Mouse (Mus musculus) neural tube, embryonic 15.5 days (tissue): Measurements from ENCODE around the gene Tpo. TPM values are rescaled to one million over a fixed set of nuclear protein-coding genes. Genes with fewer than 3 reads are reported as not detected.
A peak's percentile ranks its signal among the peaks of the same experiment; 100 is the strongest.

Experiments
- ATAC-seq: fragments of 200-750 bp; cut with Nextera tagmentation; 2 replicates; pipeline ENCODE4 v1.8.0; 2017; ENCODE audit warnings: mild to moderate bottlenecking, moderate TSS enrichment, moderate library complexity; ENCODE audit not compliant: low FRiP score
- H3K27ac ChIP-seq: fragments of 300-500 bp; sonication (generic); replicated peaks from 2 replicates; pipeline ENCODE4 v1.5.1; 2015; ENCODE audit warnings: mild to moderate bottlenecking, inconsistent platforms
- H3K27me3 ChIP-seq: fragments of 300-500 bp; sonication (generic); replicated peaks from 2 replicates; pipeline ENCODE4 v1.6.1; 2015; ENCODE audit warnings: inconsistent platforms
- H3K36me3 ChIP-seq: fragments of 300-500 bp; sonication (generic); 2 replicates; pipeline ENCODE4 v1.6.1; 2015; ENCODE audit warnings: inconsistent platforms
- H3K4me1 ChIP-seq: fragments of 300-500 bp; sonication (generic); 2 replicates; pipeline ENCODE4 v1.6.1; 2015; ENCODE audit warnings: inconsistent platforms
- H3K4me2 ChIP-seq: fragments of 300-500 bp; sonication (generic); 2 replicates; pipeline ENCODE4 v1.6.1; 2015; ENCODE audit warnings: inconsistent platforms, mild to moderate bottlenecking, moderate library complexity
- H3K4me3 ChIP-seq: fragments of 300-500 bp; sonication (generic); replicated peaks from 2 replicates; pipeline ENCODE4 v1.5.1; 2015; ENCODE audit warnings: mild to moderate bottlenecking, inconsistent platforms
- H3K9ac ChIP-seq: fragments of 300-500 bp; sonication (generic); replicated peaks from 2 replicates; pipeline ENCODE4 v1.6.1; 2015; ENCODE audit warnings: mild to moderate bottlenecking, inconsistent platforms
- H3K9me3 ChIP-seq: fragments of 300-500 bp; sonication (generic); replicated peaks from 2 replicates; pipeline ENCODE4 v1.6.1; 2016; ENCODE audit warnings: inconsistent platforms
- WGBS: fragments of 180-500 bp; shearing (Covaris S2); methylation state at CpG from one replicate; pipeline ENCODE4 v1.1.7; 2015; ENCODE audit warnings: mixed read lengths; 5-methylcytosine and 5-hydroxymethylcytosine counted together
- polyA plus RNA-seq: library from polyadenylated mRNA; unstranded; fragments of >200 nt; fragmentation: Nextera tagmentation; extraction: Ambion mirVana; gene quantifications from 2 replicates; pipeline ENCODE4 v1.2.1, GENCODE M21; 2015

Tpo gene
- polyA plus RNA-seq, 1 experiment from 2014 or later, result 0.19 TPM

DNA sequence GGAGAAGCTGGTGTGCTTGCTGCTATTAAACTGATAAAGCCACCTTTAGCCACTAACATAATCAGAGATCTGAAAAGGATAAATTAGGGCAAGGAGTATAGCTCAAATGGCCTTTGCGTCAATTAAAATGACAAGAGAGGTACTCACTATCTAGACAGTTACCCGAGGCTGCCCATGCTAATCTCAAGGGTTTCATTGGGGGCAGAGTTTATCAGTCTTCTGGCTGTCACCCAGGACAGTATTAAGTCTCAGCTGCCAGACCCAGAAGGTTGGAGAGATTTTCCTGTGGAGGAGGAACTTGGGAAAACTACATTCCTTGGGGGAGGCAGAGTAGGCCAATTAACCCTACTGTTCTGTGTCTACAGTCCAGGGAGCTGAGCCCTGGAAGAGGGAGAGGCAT, 63.1 kb downstream of the Tpo start:
- Histone ChIP-seq H3K4me2 (no peak overlapping the region), H3K36me3 (no peaks in the 10 kb centered on the region), H3K9me3 (no peaks in the 10 kb centered on the region), H3K27ac (no peak overlapping the region), H3K27me3 (no peaks in the 10 kb centered on the region), H3K4me1 (peaks cover 3% of the 10 kb centered on the region), H3K9ac (no peak overlapping the region), H3K4me3 (no peak overlapping the region)
- WGBS, result 59% methylated on average over 2 of the region's 2 CpGs
- no peak for ATAC-seq

DNA sequence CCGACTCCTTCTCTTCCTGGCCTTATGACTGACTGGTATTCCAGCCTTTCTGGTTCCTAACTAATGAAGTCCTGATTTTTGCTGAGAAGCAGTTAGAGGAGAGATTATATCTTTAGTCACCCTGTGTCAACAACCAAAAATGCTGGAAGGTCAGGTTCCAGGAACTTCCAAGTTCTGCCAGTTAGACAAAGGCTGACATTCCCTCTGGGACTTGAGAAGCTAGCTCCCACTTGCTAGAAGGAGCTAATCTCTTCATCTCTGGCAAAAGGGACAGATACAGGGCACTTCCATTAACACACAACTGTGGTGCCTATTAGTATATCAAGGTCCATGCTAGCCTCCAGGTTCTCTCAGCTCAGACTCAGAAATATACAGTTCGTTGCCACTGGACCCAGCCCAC, 64.6 kb downstream of the Tpo start:
- WGBS, result 84% methylated on average over 2 of the region's 2 CpGs
- ATAC-seq, result no peak
- Histone ChIP-seq H3K9ac (no peak overlapping the region), H3K36me3 (no peaks in the 10 kb centered on the region), H3K27ac (no peak overlapping the region), H3K9me3 (no peaks in the 10 kb centered on the region), H3K4me2 (no peak overlapping the region), H3K4me3 (no peak overlapping the region), H3K4me1 (no peaks in the 10 kb centered on the region), H3K27me3 (no peaks in the 10 kb centered on the region)

DNA sequence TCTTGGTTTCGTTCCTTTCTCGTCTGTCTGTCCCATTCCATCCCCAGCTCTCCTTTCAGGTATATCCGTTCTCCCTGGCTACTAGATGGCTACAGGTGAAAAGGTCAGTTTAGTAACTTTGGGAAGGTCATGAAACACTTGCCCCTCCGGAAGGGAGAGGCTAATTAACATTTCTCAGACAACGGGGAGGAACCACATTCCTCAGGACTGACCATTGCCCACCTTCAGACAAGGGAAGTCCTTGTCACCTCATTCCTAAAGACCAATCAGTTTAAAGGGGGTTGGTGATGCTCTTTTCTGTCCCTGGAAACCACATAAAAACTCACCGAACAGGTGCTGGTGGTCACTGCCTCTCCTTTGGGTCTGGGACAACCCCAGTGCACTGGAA, 70.3 kb downstream of the Tpo start:
- no peak for ATAC-seq

DNA sequence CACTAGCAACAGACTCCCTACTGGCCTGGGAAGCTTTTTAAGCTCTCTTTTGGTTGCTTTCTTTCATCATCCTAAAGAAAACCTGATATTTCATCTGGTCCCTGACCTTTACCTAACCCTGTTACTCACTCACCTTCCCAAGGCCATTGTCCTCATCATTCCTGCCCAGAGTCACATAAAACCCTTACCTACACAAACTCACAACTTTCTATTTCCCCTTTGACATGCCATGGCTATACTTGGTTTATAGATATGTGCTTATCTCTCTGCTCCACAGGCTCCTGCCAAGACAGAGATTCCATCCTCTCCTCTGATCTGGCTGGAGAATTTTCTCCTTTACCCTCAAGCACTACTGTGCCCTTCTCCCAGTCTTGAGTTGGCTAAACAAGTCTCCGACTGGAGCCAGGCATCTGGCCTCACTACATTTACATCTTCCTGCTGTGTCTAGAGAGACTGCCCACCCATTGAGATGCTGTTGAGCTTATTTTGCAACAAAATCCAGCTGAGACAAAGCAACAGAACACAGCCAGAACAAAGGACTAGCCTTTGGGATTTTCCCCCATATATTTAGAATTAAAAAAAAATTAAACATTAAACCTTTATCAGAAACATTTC, 70.8 kb downstream of the Tpo start:
- no peak for ATAC-seq
- Histone ChIP-seq H3K27ac (no peak overlapping the region), H3K27me3 (no peaks in the 10 kb centered on the region), H3K4me2 (no peak overlapping the region), H3K9me3 (no peaks in the 10 kb centered on the region), H3K36me3 (no peaks in the 10 kb centered on the region), H3K9ac (no peak overlapping the region), H3K4me1 (no peaks in the 10 kb centered on the region), H3K4me3 (no peak overlapping the region)
- WGBS, result 42% methylated on average over 1 of the region's 1 CpGs

More for the DNA sequence above, 70.3 kb downstream of the Tpo start:
- Histone ChIP-seq H3K27me3 (no peaks in the 10 kb centered on the region), H3K4me1 (no peaks in the 10 kb centered on the region), H3K36me3 (no peaks in the 10 kb centered on the region), H3K9me3 (no peaks in the 10 kb centered on the region), H3K9ac (no peak overlapping the region), H3K4me2 (no peak overlapping the region), H3K27ac (no peak overlapping the region), H3K4me3 (no peak overlapping the region)
- 46% methylated on average over 6 of the region's 6 CpGs for whole genome bisulfite sequencing

DNA sequence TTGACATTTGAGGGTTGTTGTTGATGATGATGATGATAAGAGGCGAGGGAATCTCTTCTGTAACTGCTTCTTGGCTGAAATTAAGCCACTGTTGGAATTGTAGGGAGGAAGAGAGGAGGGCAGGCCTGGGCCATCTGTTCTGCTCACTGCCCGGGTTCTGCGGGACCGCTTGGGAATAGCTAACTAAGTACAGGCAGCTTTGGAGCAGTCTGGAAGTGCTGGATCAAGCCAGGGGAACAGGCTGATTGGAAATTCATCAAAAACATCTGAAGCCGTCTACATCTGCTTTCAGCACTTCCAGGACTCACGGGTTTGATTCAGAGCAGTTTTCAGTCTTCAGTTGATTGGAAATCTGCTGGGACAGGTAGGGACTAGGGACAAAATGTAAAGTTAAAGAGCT, 74.4 kb downstream of the Tpo start:
- WGBS, result 85% methylated on average over 6 of the region's 6 CpGs
- Histone ChIP-seq H3K9me3 (no peaks in the 10 kb centered on the region), H3K4me2 (no peak overlapping the region), H3K4me3 (no peak overlapping the region), H3K36me3 (no peaks in the 10 kb centered on the region), H3K4me1 (no peaks in the 10 kb centered on the region), H3K9ac (no peak overlapping the region), H3K27ac (no peak overlapping the region), H3K27me3 (no peaks in the 10 kb centered on the region)
- no peak for ATAC-seq

DNA sequence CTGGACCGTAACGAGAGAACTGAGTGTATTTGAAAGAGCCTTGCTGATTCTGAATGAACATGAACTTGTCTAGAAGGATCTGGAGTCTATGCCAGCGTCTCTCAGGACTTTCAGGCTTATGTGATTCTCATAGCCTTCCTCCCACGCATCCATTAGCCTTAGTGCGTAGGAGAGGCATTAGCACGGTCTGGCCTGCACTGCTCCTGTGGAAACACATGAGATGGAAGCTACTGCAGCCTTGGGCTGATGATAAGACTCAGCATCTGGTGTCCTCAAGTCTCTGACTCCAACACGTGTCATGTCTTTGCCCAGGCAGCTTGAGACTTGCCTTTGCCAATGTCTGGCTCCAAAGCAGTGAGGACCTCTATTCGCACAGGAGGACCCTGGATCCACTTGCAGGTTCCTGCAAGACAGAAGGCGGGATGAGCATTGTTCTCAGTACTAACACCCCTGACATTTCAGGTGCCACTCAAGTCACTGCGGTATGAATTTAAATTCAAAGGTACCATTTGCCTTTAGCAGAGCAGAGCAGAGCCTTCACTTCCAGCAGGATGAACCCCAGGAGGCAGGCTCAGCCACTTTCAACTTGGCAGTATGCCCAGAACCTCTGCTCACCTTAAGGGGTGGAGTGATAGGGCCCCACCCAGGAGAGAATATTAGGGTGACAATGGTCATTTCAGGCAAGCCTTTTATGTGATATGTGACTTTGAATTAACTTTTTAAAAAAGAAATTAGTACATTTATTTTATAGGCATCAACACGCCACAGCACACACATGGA, 77.5 kb downstream of the Tpo start:
- Histone ChIP-seq H3K36me3 (no peaks in the 10 kb centered on the region), H3K4me1 (no peaks in the 10 kb centered on the region), H3K27ac (no peak overlapping the region), H3K9ac (no peak overlapping the region), H3K9me3 (no peaks in the 10 kb centered on the region), H3K4me3 (no peak overlapping the region), H3K27me3 (no peaks in the 10 kb centered on the region), H3K4me2 (no peak overlapping the region)
- no peak for ATAC-seq
- 90% methylated on average over 11 of the region's 11 CpGs for WGBS

DNA sequence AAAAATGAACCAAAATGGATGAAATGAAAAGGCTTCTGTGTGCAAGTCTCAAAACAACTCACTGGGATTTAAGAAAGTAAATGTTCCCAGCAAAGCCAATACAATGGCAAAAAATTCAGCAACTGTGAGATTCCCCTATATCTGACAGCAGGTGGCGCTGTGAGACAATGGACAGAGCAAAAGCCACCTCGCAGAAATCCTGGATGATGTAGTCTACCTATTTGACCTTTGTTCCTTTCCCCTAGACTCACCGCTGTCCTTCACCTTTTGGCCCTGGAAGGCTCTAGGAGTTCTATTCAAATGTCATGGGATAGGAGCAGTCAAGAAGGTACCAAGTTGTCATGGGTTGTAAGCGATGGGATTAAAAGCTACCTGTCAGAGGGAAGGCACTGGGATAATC, 82.2 kb downstream of the Tpo start:
- 20% methylated on average over 4 of the region's 4 CpGs for WGBS
- Histone ChIP-seq H3K4me1 (no peaks in the 10 kb centered on the region), H3K4me2 (no peak overlapping the region), H3K36me3 (no peaks in the 10 kb centered on the region), H3K27me3 (0 out of 2 replicates have a peak, but pooled peaks cover 4% of the 10 kb centered on the region), H3K27ac (no peak overlapping the region), H3K4me3 (no peak overlapping the region), H3K9ac (no peak overlapping the region), H3K9me3 (no peaks in the 10 kb centered on the region)
- ATAC-seq, result peak; percentile 79; the same call in 1 of the 2 replicates

DNA sequence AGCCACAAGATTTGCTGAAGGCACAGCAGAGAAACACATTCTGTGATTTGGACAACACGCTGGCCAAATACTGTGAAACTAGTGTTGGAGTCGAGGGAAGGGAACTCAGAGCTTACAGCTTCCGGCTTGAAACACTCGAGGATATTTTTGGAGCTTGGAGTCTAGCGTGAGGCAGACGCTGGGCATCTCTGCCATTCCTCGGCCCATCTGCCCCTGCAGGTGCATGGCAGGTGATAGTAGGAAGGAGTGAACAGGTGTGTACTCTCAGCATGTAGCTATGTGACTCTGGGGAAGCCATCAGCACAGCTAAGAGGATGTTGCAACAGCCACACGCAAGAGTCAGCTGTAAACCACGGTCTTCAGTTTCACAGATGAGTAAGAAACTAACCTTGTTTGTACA, 82.6 kb downstream of the Tpo start:
- Histone ChIP-seq H3K4me1 (no peaks in the 10 kb centered on the region), H3K4me3 (no peak overlapping the region), H3K36me3 (no peaks in the 10 kb centered on the region), H3K9me3 (no peaks in the 10 kb centered on the region), H3K27ac (no peak overlapping the region), H3K4me2 (no peak overlapping the region), H3K27me3 (0 out of 2 replicates have a peak, but pooled peaks cover 4% of the 10 kb centered on the region), H3K9ac (no peak overlapping the region)
- ATAC-seq, result 0 out of 2 replicates have a peak, but pooled peaks have one; percentile 53
- WGBS, result 85% methylated on average over 9 of the region's 9 CpGs

DNA sequence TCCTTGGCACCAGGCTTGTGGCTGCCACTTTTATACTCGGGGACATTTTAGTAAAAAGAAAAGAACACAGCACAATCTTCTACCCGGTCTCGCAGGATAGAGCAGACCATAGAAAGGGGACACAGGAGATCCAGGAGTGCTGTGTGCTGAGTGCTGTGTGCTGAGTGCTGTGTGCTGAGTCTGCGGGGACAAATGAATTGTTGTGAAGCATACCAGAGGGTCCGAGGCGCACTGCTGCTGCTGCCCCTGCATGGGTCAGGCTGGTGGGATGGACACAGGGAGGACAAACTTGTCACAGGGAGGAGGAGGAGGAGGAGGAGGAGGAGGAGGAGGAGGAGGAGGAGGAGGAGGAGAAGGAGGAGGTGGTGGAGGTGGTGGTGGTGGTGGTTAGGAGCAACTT, 83.6 kb downstream of the Tpo start:
- no peak overlapping the region for H3K4me2 ChIP-seq
- no peak for ATAC-seq
- WGBS, result 93% methylated on average over 5 of the region's 6 CpGs

DNA sequence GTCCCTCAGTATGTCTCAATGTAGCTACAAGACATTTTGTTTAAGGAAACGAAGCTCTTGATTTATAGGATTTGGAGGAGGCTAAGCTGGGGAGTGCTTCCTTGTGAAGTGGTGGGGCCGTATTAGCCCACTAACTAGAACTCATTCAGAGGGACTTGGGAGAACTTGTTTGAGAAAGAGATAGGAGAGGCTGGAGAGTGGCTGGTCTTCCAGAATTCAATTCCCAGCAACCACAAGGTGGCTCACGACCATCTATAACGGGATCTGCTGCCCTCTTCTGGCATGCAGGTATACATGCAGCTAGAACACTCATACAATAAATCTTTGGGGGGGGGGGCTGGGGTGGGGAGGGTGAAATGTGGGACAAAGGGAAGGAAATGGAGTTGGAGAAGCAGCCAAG, 92.3 kb downstream of the Tpo start:
- Histone ChIP-seq H3K4me1 (peaks cover 21% of the 10 kb centered on the region), H3K9ac (no peak overlapping the region), H3K36me3 (no peaks in the 10 kb centered on the region), H3K4me2 (no peak overlapping the region), H3K27me3 (no peaks in the 10 kb centered on the region), H3K27ac (no peak overlapping the region), H3K4me3 (no peak overlapping the region), H3K9me3 (no peaks in the 10 kb centered on the region)
- no peak for ATAC-seq
- WGBS, result 19% methylated on average over 4 of the region's 4 CpGs

More for the DNA sequence above, 83.6 kb downstream of the Tpo start:
- no peaks in the 10 kb centered on the region for H3K36me3 ChIP-seq
- H3K9ac ChIP-seq, result no peak overlapping the region
- no peak overlapping the region for H3K4me3 ChIP-seq
- H3K4me1 ChIP-seq, result no peaks in the 10 kb centered on the region
- H3K9me3 ChIP-seq, result no peaks in the 10 kb centered on the region
- H3K27me3 ChIP-seq, result 0 out of 2 replicates have a peak, but pooled peaks cover 4% of the 10 kb centered on the region
- no peak overlapping the region for H3K27ac ChIP-seq

DNA sequence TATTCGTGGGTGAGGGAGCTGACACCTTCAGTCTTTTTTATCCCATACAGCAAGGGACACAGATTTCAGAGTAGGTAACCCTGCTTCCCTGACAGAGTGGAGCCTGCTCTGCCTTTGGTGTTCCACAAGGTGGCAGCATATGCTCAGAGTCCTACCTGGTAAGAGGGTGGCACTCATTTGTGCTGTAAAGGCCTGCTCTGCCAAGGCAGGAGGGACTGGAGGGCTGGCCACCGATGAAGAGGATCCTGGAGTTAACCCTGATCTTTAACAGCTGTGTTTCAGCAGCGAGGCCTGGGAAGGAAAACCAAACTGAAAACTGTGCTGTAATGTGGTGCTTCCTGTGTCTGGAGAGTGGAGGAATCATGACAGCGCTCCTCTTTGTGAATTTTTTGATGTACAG, 92.9 kb downstream of the Tpo start:
- ATAC-seq, result peak; percentile 55; the same call in 1 of the 2 replicates
- Histone ChIP-seq H3K9me3 (no peaks in the 10 kb centered on the region), H3K27me3 (no peaks in the 10 kb centered on the region), H3K27ac (no peak overlapping the region), H3K36me3 (no peaks in the 10 kb centered on the region), H3K4me2 (no peak overlapping the region), H3K4me3 (no peak overlapping the region), H3K4me1 (peaks cover 21% of the 10 kb centered on the region), H3K9ac (no peak overlapping the region)
- 37% methylated on average over 4 of the region's 4 CpGs for WGBS

DNA sequence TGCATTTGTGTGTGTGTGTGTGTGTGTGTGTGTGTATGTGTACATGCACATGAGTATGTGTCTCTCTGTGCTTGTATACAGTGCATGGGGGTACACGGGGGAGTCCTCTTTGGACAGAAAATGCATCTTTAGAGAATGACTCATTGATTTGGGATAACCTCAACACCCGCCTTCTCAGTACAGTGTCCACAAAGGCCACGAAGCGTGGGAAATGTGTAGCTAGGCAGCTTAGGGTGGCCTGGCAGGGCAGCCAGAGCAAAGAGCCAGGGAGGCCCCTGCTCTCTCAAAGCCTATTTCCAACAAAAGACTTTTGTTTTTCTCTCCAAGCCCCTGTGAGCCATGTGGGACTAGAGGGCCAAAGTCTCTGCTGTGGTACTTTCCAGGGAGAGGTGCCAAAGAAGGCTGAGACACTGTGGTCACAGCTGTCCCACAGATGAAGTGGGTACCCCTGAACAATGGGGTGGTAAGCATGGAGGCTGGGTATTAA, 95.8 kb downstream of the Tpo start:
- Histone ChIP-seq H3K9ac (no peak overlapping the region), H3K4me3 (no peak overlapping the region), H3K36me3 (no peaks in the 10 kb centered on the region), H3K9me3 (no peaks in the 10 kb centered on the region), H3K27ac (peak overlapping the region; percentile 68), H3K4me1 (peaks cover 21% of the 10 kb centered on the region), H3K27me3 (no peaks in the 10 kb centered on the region), H3K4me2 (no peak overlapping the region)
- ATAC-seq, result peak; percentile 79
- 41% methylated on average over 4 of the region's 4 CpGs for WGBS
